Mouse (Mus musculus) ES-E14 (cell line): Measurements from ENCODE around the gene Cxcl2. TPM values are rescaled to one million over a fixed set of nuclear protein-coding genes. Genes with fewer than 3 reads are reported as not detected.

Experiments used
- DNase-seq: peaks from one replicate; pipeline ENCODE4 v3.0.0-alpha.2; 2013; ENCODE audit warnings: low read depth, low spot score
- H3K27ac ChIP-seq: 2 replicates; pipeline ENCODE4 v1.5.1; 2012; ENCODE audit warnings: low read depth, mild to moderate bottlenecking, low read length, moderate library complexity, mixed read lengths; ENCODE audit not compliant: poor library complexity, insufficient read depth, severe bottlenecking
- H3K36me3 ChIP-seq: 2 replicates; pipeline ENCODE4 v1.6.1; 2012; ENCODE audit warnings: mild to moderate bottlenecking, low read length, moderate library complexity, mixed read lengths; ENCODE audit not compliant: control insufficient read depth, poor library complexity, insufficient read depth, severe bottlenecking
- H3K4me1 ChIP-seq, 2 experiments: fragments of 150-350 bp in 1 of 2; sonication (generic) in 1 of 2; 2 replicates each; pipeline ENCODE4 v1.6.1; 2012; ENCODE audit warnings: low read length in 2 of 2, mild to moderate bottlenecking in 1 of 2, mixed read lengths in 1 of 2; ENCODE audit not compliant: control insufficient read depth in 2 of 2, insufficient read depth in 2 of 2, poor library complexity in 1 of 2
- H3K4me3 ChIP-seq, 2 experiments: fragments of 150-350 bp in 1 of 2; sonication (generic) in 1 of 2; 2 replicates each; pipeline ENCODE4 v1.5.1; 2012; ENCODE audit warnings: low read length in 2 of 2, low read depth in 1 of 2, mild to moderate bottlenecking in 1 of 2, mixed read lengths in 1 of 2; ENCODE audit not compliant: insufficient read depth in 1 of 2, poor library complexity in 1 of 2, severe bottlenecking in 1 of 2
- H3K9ac ChIP-seq: 2 replicates; pipeline ENCODE4 v1.6.1; 2012; ENCODE audit warnings: low read depth, mild to moderate bottlenecking, low read length, mixed read lengths; ENCODE audit not compliant: poor library complexity, insufficient read depth, severe bottlenecking
- H3K9me3 ChIP-seq: fragments of 150-350 bp; sonication (generic); 2 replicates; pipeline ENCODE4 v1.6.1; 2012; ENCODE audit warnings: low read depth, mild to moderate bottlenecking, low read length; ENCODE audit not compliant: control insufficient read depth, insufficient read depth
- CHD2 ChIP-seq: IDR thresholded peaks from 2 replicates; pipeline ENCODE4 v1.6.1; 2014; ENCODE audit warnings: mild to moderate bottlenecking, low read depth, low read length, inconsistent platforms
- HCFC1 ChIP-seq: IDR thresholded peaks from 2 replicates; pipeline ENCODE4 v1.6.1; 2012; ENCODE audit warnings: low read length, inconsistent platforms, borderline replicate concordance; ENCODE audit not compliant: insufficient read depth
- MAFK ChIP-seq: IDR thresholded peaks from 2 replicates; pipeline ENCODE4 v1.6.1; 2014; ENCODE audit warnings: mild to moderate bottlenecking, low read depth, low read length, inconsistent platforms; ENCODE audit not compliant: insufficient read depth
- ZC3H11A ChIP-seq: IDR thresholded peaks from 2 replicates; pipeline ENCODE4 v1.6.1; 2012; ENCODE audit warnings: low read depth, mild to moderate bottlenecking, inconsistent platforms, low read length, borderline replicate concordance
- ZNF384 ChIP-seq: IDR thresholded peaks from 2 replicates; pipeline ENCODE4 v1.6.1; 2012; ENCODE audit warnings: low read depth, low read length, inconsistent platforms
- in situ Hi-C, 2 experiments: fragments of 600-800 bp; cut with MboI; formaldehyde crosslinking; loops; one replicate each; pipeline ENCODE4 v1.15.1; 2025; ENCODE audit warnings: low sequenced_read_pairs in 2 of 2, inconsistent platforms in 1 of 2; ENCODE audit not compliant: unreplicated experiment in 2 of 2
- total RNA-seq: library from RNA; depleted of rRNA; stranded (reverse); fragments of 300-350 nt; gene quantifications from 2 replicates; pipeline ENCODE4 v1.2.3, GENCODE M21; 2012

The Cxcl2 gene
- total RNA-seq, 1 experiment: not detected

DNA sequence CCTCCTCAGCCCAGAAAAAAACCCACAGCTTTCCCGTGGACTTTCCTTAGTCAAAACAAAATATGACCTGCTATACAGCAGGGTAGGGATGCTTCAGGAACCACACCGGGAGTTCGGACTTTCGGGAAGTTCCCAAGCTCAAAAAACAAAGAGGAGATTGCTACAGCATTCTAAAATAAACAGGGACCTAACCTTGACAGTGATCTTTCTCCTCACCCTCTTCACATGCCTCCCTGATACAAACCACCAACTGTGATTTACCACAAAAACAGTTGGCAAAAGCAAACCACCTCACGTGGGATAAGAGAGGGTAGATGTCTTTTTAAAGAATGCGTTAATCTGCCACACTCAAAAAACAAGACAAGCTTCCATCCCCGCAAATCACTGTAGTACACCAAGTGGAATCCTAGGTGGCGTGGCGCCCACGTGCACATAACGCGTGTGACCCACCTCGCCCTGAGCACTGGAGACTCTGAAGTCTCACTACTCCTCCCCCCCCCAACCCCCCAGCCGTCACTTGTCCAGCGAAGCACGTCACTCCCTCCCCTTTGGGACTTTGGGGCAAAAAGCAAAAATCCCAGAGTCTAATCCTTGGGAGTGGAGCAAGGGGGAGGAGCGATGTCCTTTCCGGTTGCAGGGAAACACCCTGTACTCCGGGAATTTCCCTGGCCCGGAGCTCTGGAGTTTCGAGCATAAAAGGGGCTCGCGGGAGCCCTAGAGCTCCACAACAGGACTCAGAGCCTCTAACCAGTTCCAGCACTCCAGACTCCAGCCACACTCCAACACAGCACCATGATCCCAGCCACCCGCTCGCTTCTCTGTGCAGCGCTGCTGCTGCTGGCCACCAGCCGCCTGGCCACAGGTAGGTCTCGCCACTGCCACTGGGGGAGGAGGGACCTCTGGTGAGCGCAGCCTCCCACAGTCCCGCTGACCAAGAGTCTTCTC lies 12.9 kb upstream of the Cxcl2 start, which contains the start of gene Cxcl1:
Cxcl1 (plus strand) TSS at position 723 of the 945 bp plus-strand sequence.
- Histone ChIP-seq H3K36me3 (no peaks in the 10 kb centered on the region), H3K9ac (peak within 1 kb of the TSS; percentile 36; the same call in 1 of the 2 replicates), H3K4me1 (0 out of 4 replicates have a peak, but pooled peaks cover 0 to 2% of the 10 kb centered on the region in 2 experiments), H3K9me3 (no peaks in the 10 kb centered on the region), H3K27ac (no peak within 1 kb of the TSS), H3K4me3 (peak within 1 kb of the TSS; percentile 52 to 58)
- TF ChIP-seq CHD2: no peak
- no peak for TF ChIP-seq MAFK
- no peak for TF ChIP-seq ZC3H11A
- no peak for TF ChIP-seq HCFC1
- no peak for TF ChIP-seq ZNF384
- in situ Hi-C loops: no loop called here
- DNase-seq: peak; percentile 24

DNA sequence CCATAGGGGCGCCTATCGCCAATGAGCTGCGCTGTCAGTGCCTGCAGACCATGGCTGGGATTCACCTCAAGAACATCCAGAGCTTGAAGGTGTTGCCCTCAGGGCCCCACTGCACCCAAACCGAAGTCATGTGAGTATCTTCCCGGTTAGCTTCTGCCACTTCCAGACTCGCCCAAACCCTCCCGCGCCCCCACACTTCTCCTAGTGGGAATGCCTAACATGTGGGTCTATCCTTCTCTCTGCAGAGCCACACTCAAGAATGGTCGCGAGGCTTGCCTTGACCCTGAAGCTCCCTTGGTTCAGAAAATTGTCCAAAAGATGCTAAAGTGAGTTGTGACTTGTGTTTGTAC lies 12.2 kb upstream of the Cxcl2 start:
- TF ChIP-seq MAFK: no peak
- TF ChIP-seq HCFC1: no peak
- no peak for TF ChIP-seq ZC3H11A
- TF ChIP-seq CHD2: no peak
- TF ChIP-seq ZNF384: no peak
- Histone ChIP-seq H3K9me3 (no peaks in the 10 kb centered on the region), H3K36me3 (no peaks in the 10 kb centered on the region), H3K4me1 (0 out of 4 replicates have a peak, but pooled peaks cover 0 to 2% of the 10 kb centered on the region in 2 experiments), H3K4me3 (peak overlapping the region; percentile 52 to 58), H3K9ac (no peak overlapping the region; the same call in 1 of the 2 replicates), H3K27ac (no peak overlapping the region)
- in situ Hi-C loops: no loop called here
- DNase-seq: no peak

DNA sequence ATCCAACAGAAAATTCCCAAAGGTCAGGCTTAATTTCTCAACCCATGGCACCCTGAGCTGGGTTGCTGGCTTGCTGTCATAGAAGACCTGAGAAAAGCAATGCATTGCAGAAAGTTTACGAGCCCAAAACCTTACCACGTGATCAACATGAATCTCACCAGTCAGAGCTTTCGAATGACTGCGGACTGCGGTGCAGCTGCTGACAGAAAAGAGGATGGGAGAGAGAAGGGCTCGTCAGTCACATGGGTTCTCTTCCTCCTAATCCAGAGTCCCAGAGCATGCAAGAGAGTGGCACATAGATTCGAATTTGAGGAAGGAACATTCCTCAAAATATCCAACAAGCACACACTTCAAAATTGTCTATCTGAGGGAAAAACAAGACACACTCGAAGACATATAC lies 9.4 kb upstream of the Cxcl2 start:
- H3K4me1 ChIP-seq: 0 out of 4 replicates have a peak, but pooled peaks cover 0 to 2% of the 10 kb centered on the region in 2 experiments
- TF ChIP-seq ZNF384 (no peak), CHD2 (no peak)
- in situ Hi-C loops: no loop called here
- H3K27ac ChIP-seq: no peak overlapping the region
- H3K9ac ChIP-seq: no peak overlapping the region
- no peaks in the 10 kb centered on the region for H3K9me3 ChIP-seq
- no peaks in the 10 kb centered on the region for H3K36me3 ChIP-seq
- DNase-seq: no peak
- no peak overlapping the region for H3K4me3 ChIP-seq

DNA sequence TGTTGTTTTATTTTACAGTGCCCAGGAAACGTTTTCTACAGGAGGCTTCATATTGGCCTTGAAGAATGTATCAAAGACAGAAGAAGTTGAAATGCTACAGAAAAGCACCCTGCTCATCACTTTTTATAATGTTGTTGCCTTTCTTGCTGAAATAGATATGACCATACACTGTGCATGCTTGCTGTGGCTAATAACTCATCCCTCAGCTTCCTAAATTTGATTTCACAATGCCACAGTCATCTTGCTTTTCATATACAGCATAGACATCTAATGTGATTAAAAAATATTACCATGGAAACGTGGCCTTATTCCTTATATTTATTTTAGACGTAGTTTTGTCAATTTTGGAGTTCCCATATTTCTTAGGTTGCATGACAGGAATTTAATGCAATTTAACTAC lies 6.2 kb upstream of the Cxcl2 start:
- Histone ChIP-seq H3K27ac (no peak overlapping the region), H3K36me3 (no peaks in the 10 kb centered on the region), H3K9ac (no peak overlapping the region), H3K9me3 (no peaks in the 10 kb centered on the region), H3K4me1 (no peaks in the 10 kb centered on the region), H3K4me3 (no peak overlapping the region)
- no peak for TF ChIP-seq MAFK
- TF ChIP-seq ZC3H11A: no peak
- no peak for TF ChIP-seq CHD2
- TF ChIP-seq ZNF384: no peak
- no peak for TF ChIP-seq HCFC1
- in situ Hi-C loops: no loop called here
- DNase-seq: no peak
